Mouse (Mus musculus) intestine, embryonic 16.5 days (tissue): ENCODE measurements at regions not wholly inside any gene's neighbourhood (a gene's known extent, or its start where the extent isn't known, plus 50 kb on each side); places are given as distances from the start of the nearest gene placed in this dataset.

Experiments
- ATAC-seq: fragments of 200-750 bp; cut with Nextera tagmentation; 2 replicates; pipeline ENCODE4 v1.8.0; 2017; ENCODE audit warnings: moderate TSS enrichment, moderate library complexity
- H3K27ac ChIP-seq: fragments of 300-500 bp; sonication (generic); 2 replicates; pipeline ENCODE4 v1.5.1; 2014; ENCODE audit warnings: mild to moderate bottlenecking, low read length
- H3K27me3 ChIP-seq: fragments of 300-500 bp; sonication (generic); replicated peaks from 2 replicates; pipeline ENCODE4 v1.6.1; 2014; ENCODE audit warnings: low read length, control low read depth, mixed read lengths; ENCODE audit not compliant: control insufficient read depth, insufficient read depth
- H3K36me3 ChIP-seq: fragments of 300-500 bp; sonication (generic); 2 replicates; pipeline ENCODE4 v1.6.1; 2014; ENCODE audit warnings: low read length, control low read depth; ENCODE audit not compliant: control insufficient read depth, insufficient read depth
- H3K4me1 ChIP-seq: fragments of 300-500 bp; sonication (generic); 2 replicates; pipeline ENCODE4 v1.6.1; 2014; ENCODE audit warnings: low read length, control low read depth, mixed read lengths; ENCODE audit not compliant: control insufficient read depth, insufficient read depth
- H3K4me2 ChIP-seq: fragments of 300-500 bp; sonication (generic); 2 replicates; pipeline ENCODE4 v1.6.1; 2014; ENCODE audit warnings: low read depth, low read length, control low read depth
- H3K4me3 ChIP-seq: fragments of 300-500 bp; sonication (generic); 2 replicates; pipeline ENCODE4 v1.5.1; 2014; ENCODE audit warnings: mild to moderate bottlenecking, low read length
- H3K9ac ChIP-seq: fragments of 300-500 bp; sonication (generic); 2 replicates; pipeline ENCODE4 v1.6.1; 2014; ENCODE audit warnings: low read depth, low read length
- H3K9me3 ChIP-seq: fragments of 300-500 bp; sonication (generic); 2 replicates; pipeline ENCODE4 v1.6.1; 2016; ENCODE audit warnings: low read length, control low read depth; ENCODE audit not compliant: control insufficient read depth
- WGBS: fragments of 180-500 bp; shearing (Covaris S2); extraction: QIAGEN DNeasy Blood & Tissue Kit; methylation state at CpG from one replicate; pipeline ENCODE4 v1.1.7; 2014; 5-methylcytosine and 5-hydroxymethylcytosine counted together

DNA sequence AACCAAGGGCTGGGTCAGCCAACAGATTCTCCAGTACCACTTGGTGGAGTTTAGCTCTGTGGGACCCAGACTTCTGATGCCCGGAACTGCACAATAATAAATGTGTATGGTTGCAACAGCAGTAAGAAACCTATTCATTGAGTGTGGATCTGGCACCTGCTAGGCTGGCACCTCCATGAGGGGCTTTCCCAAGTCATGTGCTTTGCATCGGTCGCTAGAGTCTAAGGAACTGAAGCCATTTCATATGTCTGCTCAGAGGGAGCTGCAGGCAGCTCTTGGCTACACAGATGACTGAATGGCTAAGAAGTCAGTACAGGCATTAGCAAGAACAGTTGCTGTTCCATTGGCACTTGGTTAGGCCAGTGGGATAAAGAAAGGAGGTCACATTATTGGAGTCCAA lies 65.6 kb upstream of the Bcl6 start:
- WGBS: 96% methylated on average over 3 of the region's 3 CpGs
- Histone ChIP-seq H3K4me1 (peaks cover 16% of the 10 kb centered on the region), H3K27ac (no peak overlapping the region), H3K27me3 (no peaks in the 10 kb centered on the region), H3K9me3 (no peaks in the 10 kb centered on the region), H3K9ac (no peak overlapping the region), H3K4me2 (no peak overlapping the region), H3K36me3 (no peaks in the 10 kb centered on the region), H3K4me3 (no peak overlapping the region)
- no peak for ATAC-seq

DNA sequence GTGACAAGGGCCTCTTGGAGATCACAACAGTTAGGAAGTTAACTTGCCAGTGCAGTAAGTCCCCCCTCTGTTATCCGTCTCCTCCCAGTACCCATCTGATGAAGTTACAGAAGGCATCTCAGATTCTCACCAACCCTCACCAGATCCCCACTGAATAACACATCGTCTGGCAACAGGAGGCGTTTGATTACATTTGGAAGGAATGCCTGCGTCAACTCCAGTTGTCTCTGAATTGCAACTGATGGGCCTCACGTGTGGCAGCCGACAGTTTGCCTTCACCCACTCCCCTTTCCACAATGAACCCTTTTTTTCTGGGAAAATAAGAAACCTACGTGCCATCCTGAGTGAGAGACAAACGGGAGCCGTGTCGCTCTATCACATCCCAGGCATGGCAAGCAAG lies 64.8 kb upstream of the Bcl6 start:
- Histone ChIP-seq H3K9me3 (no peaks in the 10 kb centered on the region), H3K27ac (no peak overlapping the region), H3K4me3 (no peak overlapping the region), H3K9ac (no peak overlapping the region), H3K27me3 (no peaks in the 10 kb centered on the region), H3K4me2 (no peak overlapping the region), H3K4me1 (peaks cover 12% of the 10 kb centered on the region), H3K36me3 (no peaks in the 10 kb centered on the region)
- ATAC-seq: no peak
- 62% methylated on average over 10 of the region's 10 CpGs for WGBS

DNA sequence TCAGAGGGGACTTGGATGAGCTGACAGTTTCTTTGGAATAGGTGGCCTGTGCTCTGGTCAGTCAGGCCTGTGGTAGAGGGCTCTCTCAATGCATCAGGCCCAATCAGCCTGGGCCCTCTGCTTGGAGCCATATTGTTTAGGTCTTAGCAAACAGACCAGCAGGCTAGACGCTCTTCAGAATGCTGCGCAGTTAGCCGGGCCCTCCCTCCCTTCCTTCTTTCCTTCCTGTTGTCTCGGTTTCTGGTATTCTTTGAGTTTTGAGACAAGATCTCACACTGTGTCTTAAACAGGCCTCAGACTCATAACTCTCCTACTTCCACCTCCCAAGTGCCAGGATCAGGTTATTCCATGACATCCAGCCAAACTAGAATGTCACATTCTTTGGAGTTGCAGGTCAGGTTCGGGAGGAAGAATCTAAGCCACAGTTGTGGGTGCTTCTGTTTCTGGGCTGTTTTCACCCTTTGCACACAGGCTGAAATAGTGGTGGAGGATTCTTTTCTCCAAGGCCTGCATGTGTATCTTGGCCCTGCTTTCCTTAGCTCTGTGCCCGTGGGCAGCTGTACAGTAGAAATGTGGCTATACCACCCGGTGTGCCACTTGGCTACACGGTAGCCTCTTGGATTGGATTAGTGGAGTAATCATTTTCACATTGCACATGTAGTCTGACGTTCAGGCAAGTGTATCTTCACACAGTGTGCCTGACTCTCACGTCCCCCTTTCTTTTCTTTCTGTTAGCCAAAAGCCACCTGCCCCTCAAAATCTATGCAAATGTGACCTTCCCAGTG lies 62.4 kb upstream of the Bcl6 start:
- 85% methylated on average over 10 of the region's 10 CpGs for WGBS
- H3K4me3 ChIP-seq: no peak overlapping the region
- H3K9ac ChIP-seq: no peak overlapping the region
- no peak overlapping the region for H3K27ac ChIP-seq
- no peaks in the 10 kb centered on the region for H3K9me3 ChIP-seq
- H3K36me3 ChIP-seq: no peaks in the 10 kb centered on the region
- no peaks in the 10 kb centered on the region for H3K27me3 ChIP-seq
- ATAC-seq: no peak
- H3K4me1 ChIP-seq: no peaks in the 10 kb centered on the region
- no peak overlapping the region for H3K4me2 ChIP-seq

DNA sequence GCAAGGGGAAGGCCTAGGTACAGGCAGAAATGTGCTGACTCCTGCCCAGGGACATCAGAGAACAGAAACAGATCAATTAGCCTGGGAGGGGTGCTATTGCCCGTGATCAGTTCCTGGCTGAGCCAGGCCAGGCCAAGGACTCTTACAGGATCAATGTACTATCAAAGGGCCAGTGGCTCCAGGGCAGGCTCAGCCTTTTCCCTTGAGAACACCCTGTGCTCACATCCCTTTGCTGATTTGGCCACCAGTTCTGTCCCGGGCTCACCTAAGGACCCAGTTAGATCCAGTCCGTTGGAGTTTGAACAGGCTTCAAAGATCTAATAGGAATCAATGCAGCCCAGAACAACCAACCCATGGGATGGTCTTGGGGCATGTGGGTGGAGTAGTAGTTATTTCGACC lies 55.1 kb upstream of the Bcl6 start:
- no peaks in the 10 kb centered on the region for H3K9me3 ChIP-seq
- WGBS: 79% methylated on average over 4 of the region's 4 CpGs
- no peak overlapping the region for H3K4me3 ChIP-seq
- no peaks in the 10 kb centered on the region for H3K36me3 ChIP-seq
- no peak overlapping the region for H3K4me2 ChIP-seq
- no peak overlapping the region for H3K27ac ChIP-seq
- H3K4me1 ChIP-seq: no peaks in the 10 kb centered on the region
- H3K27me3 ChIP-seq: no peaks in the 10 kb centered on the region
- ATAC-seq: no peak
- H3K9ac ChIP-seq: no peak overlapping the region

GRCm38 (mm10) chr16:24042977-24043376 lies 54.3 kb upstream of the Bcl6 start:
- WGBS: 92% methylated on average over 3 of the region's 3 CpGs
- Histone ChIP-seq H3K27me3 (no peaks in the 10 kb centered on the region), H3K9me3 (no peaks in the 10 kb centered on the region), H3K9ac (no peak overlapping the region), H3K4me1 (no peaks in the 10 kb centered on the region), H3K27ac (no peak overlapping the region), H3K36me3 (no peaks in the 10 kb centered on the region), H3K4me2 (no peak overlapping the region), H3K4me3 (no peak overlapping the region)
- no peak for ATAC-seq

- no peak overlapping the region for H3K4me3 ChIP-seq
- H3K4me2 ChIP-seq: no peak overlapping the region
- 92% methylated on average over 2 of the region's 2 CpGs for WGBS
- no peak for ATAC-seq
- H3K27me3 ChIP-seq: no peaks in the 10 kb centered on the region
- no peak overlapping the region for H3K9ac ChIP-seq
- H3K27ac ChIP-seq: no peak overlapping the region
- H3K36me3 ChIP-seq: no peaks in the 10 kb centered on the region
- H3K9me3 ChIP-seq: no peaks in the 10 kb centered on the region
- H3K4me1 ChIP-seq: no peaks in the 10 kb centered on the region
Measured at GRCm38 (mm10) chr16:24042216-24042615, 53.6 kb upstream of the Bcl6 start.

- H3K27me3 ChIP-seq: no peaks in the 10 kb centered on the region
- no peak overlapping the region for H3K4me3 ChIP-seq
- H3K27ac ChIP-seq: no peak overlapping the region
- no peak overlapping the region for H3K9ac ChIP-seq
- H3K4me2 ChIP-seq: no peak overlapping the region
- no peak for ATAC-seq
- 81% methylated on average over 2 of the region's 2 CpGs for WGBS
- no peaks in the 10 kb centered on the region for H3K9me3 ChIP-seq
- no peaks in the 10 kb centered on the region for H3K4me1 ChIP-seq
- no peaks in the 10 kb centered on the region for H3K36me3 ChIP-seq
Measured at GRCm38 (mm10) chr16:24041403-24041802, 52.8 kb upstream of the Bcl6 start.

DNA sequence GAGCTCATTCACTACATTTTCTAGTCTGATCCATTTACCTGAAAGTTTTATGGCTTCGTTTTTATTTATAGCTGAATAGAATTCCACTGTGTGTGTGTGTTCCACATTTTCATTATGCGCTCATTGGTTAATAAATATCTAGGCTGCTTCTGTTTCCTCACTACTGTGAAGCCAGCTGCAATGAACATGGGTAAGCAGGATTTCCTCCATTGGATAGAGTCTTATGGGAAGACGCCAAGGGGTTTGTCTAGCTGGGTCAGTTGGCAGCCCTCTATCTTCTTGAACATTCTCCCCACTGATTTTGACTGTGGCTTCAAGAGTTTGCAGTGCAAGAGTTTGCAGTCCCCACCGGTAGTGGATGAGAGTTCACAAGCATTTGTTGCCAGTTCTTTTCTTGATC lies 51.1 kb upstream of the Bcl6 start:
- no peak overlapping the region for H3K9ac ChIP-seq
- H3K4me2 ChIP-seq: no peak overlapping the region
- ATAC-seq: no peak
- no peaks in the 10 kb centered on the region for H3K27me3 ChIP-seq
- H3K4me1 ChIP-seq: peaks cover 3% of the 10 kb centered on the region; the same call in 1 of the 2 replicates
- no peak overlapping the region for H3K4me3 ChIP-seq
- no peak overlapping the region for H3K27ac ChIP-seq
- H3K36me3 ChIP-seq: no peaks in the 10 kb centered on the region
- 79% methylated on average over 4 of the region's 4 CpGs for WGBS
- no peaks in the 10 kb centered on the region for H3K9me3 ChIP-seq
